Mouse (Mus musculus) neural tube, embryonic 15.5 days (tissue): ENCODE measurements around the gene Tbc1d10c. TPM values are rescaled to one million over a fixed set of nuclear protein-coding genes. Genes with fewer than 3 reads are reported as not detected.
"Not testable (repeated sequence)": the region's sequence is repeated elsewhere in the genome, so short reads cannot be mapped to it uniquely, and the experiment has no call there.

Source experiments
- ATAC-seq: fragments of 200-750 bp; cut with Nextera tagmentation; 2 replicates; pipeline ENCODE4 v1.8.0; 2017; ENCODE audit warnings: mild to moderate bottlenecking, moderate TSS enrichment, moderate library complexity; ENCODE audit not compliant: low FRiP score
- H3K27ac ChIP-seq: fragments of 300-500 bp; sonication (generic); replicated peaks from 2 replicates; pipeline ENCODE4 v1.5.1; 2015; ENCODE audit warnings: mild to moderate bottlenecking, inconsistent platforms
- H3K27me3 ChIP-seq: fragments of 300-500 bp; sonication (generic); replicated peaks from 2 replicates; pipeline ENCODE4 v1.6.1; 2015; ENCODE audit warnings: inconsistent platforms
- H3K36me3 ChIP-seq: fragments of 300-500 bp; sonication (generic); 2 replicates; pipeline ENCODE4 v1.6.1; 2015; ENCODE audit warnings: inconsistent platforms
- H3K4me1 ChIP-seq: fragments of 300-500 bp; sonication (generic); 2 replicates; pipeline ENCODE4 v1.6.1; 2015; ENCODE audit warnings: inconsistent platforms
- H3K4me2 ChIP-seq: fragments of 300-500 bp; sonication (generic); 2 replicates; pipeline ENCODE4 v1.6.1; 2015; ENCODE audit warnings: inconsistent platforms, mild to moderate bottlenecking, moderate library complexity
- H3K4me3 ChIP-seq: fragments of 300-500 bp; sonication (generic); replicated peaks from 2 replicates; pipeline ENCODE4 v1.5.1; 2015; ENCODE audit warnings: mild to moderate bottlenecking, inconsistent platforms
- H3K9ac ChIP-seq: fragments of 300-500 bp; sonication (generic); replicated peaks from 2 replicates; pipeline ENCODE4 v1.6.1; 2015; ENCODE audit warnings: mild to moderate bottlenecking, inconsistent platforms
- H3K9me3 ChIP-seq: fragments of 300-500 bp; sonication (generic); replicated peaks from 2 replicates; pipeline ENCODE4 v1.6.1; 2016; ENCODE audit warnings: inconsistent platforms
- WGBS: fragments of 180-500 bp; shearing (Covaris S2); methylation state at CpG from one replicate; pipeline ENCODE4 v1.1.7; 2015; ENCODE audit warnings: mixed read lengths; 5-methylcytosine and 5-hydroxymethylcytosine counted together
- microRNA-seq: library from miRNA; unstranded; fragments of <30 nt; microRNA quantifications from one replicate; pipeline ENCODE4, GENCODE M21; 2017
- polyA plus RNA-seq: library from polyadenylated mRNA; unstranded; fragments of >200 nt; fragmentation: Nextera tagmentation; extraction: Ambion mirVana; gene quantifications from 2 replicates; pipeline ENCODE4 v1.2.1, GENCODE M21; 2015

Gene Tbc1d10c
- polyA plus RNA-seq, 1 experiment from 2014 or later = 0.74 TPM

GRCm38 (mm10) chr19:4135229-4135962, 55.7 kb downstream of the Tbc1d10c start:
- peaks cover 22% of the 10 kb centered on the region for H3K36me3 ChIP-seq
- H3K9me3 ChIP-seq, H3K27ac ChIP-seq, H3K9ac ChIP-seq, H3K4me2 ChIP-seq, ATAC-seq, H3K27me3 ChIP-seq, H3K4me3 ChIP-seq, H3K4me1 ChIP-seq: not testable (repeated sequence)
- 82% methylated on average over 6 of the region's 6 CpGs for WGBS

- Histone ChIP-seq H3K9ac (no peak overlapping the region), H3K4me3 (no peak overlapping the region), H3K9me3 (no peaks in the 10 kb centered on the region), H3K36me3 (peaks cover 31% of the 10 kb centered on the region), H3K27me3 (no peaks in the 10 kb centered on the region), H3K4me2 (no peak overlapping the region), H3K4me1 (peaks cover 4% of the 10 kb centered on the region), H3K27ac (no peak overlapping the region)
- WGBS = 92% methylated on average over 4 of the region's 4 CpGs
- ATAC-seq = no peak
Observed at GRCm38 (mm10) chr19:4134354-4134753, 56.7 kb downstream of the Tbc1d10c start.

Small RNAs within 50 kb of the gene (microRNA-seq; reads per million reads assigned to microRNA genes)
- not detected for gene Gm26115

Other genes with a start within 250 kb of the Tbc1d10c start
- gene Aldh3b3, start 232.6 kb downstream of the Tbc1d10c start, polyA plus RNA-seq = not detected in 2 replicates
- gene Aldh3b2, start 219.0 kb downstream of the Tbc1d10c start, polyA plus RNA-seq = 0.20 and 1.6 TPM in 2 replicates
- gene Acy3, start 204.7 kb downstream of the Tbc1d10c start, polyA plus RNA-seq = 2.8 and 4.6 TPM in 2 replicates
- gene Tbx10, start 198.5 kb downstream of the Tbc1d10c start, polyA plus RNA-seq = 0.08 TPM in 1 of 2 replicates, not detected in the other
- 26.1 and 26.8 TPM in 2 replicates for gene Nudt8, start 190.7 kb downstream of the Tbc1d10c start, polyA plus RNA-seq
- 4.5 and 5.7 TPM in 2 replicates for gene Gm49405, start 190.7 kb downstream of the Tbc1d10c start, polyA plus RNA-seq
- gene Doc2g, start 188.0 kb downstream of the Tbc1d10c start, polyA plus RNA-seq = 6.0 and 6.7 TPM in 2 replicates
- 262 and 279 TPM in 2 replicates for gene Ndufv1, start 178.5 kb downstream of the Tbc1d10c start, polyA plus RNA-seq
- 552 and 568 TPM in 2 replicates for gene Gstp1, start 153.3 kb downstream of the Tbc1d10c start, polyA plus RNA-seq
- gene Gstp2, start 145.3 kb downstream of the Tbc1d10c start, polyA plus RNA-seq = 1.9 and 7.6 TPM in 2 replicates
- 1.1 TPM in 1 of 2 replicates, not detected in the other for gene Gstp3, start 131.7 kb downstream of the Tbc1d10c start, polyA plus RNA-seq
- gene Cabp2, start 109.7 kb downstream of the Tbc1d10c start, polyA plus RNA-seq = not detected in 2 replicates
- 88.7 and 99.0 TPM in 2 replicates for gene Cdk2ap2, start 94.1 kb downstream of the Tbc1d10c start, polyA plus RNA-seq
- gene Pitpnm1, start 91.3 kb downstream of the Tbc1d10c start, polyA plus RNA-seq = 72.1 and 80.9 TPM in 2 replicates
- gene Aip, start 65.4 kb downstream of the Tbc1d10c start, polyA plus RNA-seq = 105 and 111 TPM in 2 replicates
- not detected in 2 replicates for gene Gpr152, start 51.5 kb downstream of the Tbc1d10c start, polyA plus RNA-seq
- gene Cabp4, start 47.3 kb downstream of the Tbc1d10c start, polyA plus RNA-seq = 0.20 and 0.28 TPM in 2 replicates
- 102 and 141 TPM in 2 replicates for gene Coro1b, start 42.7 kb downstream of the Tbc1d10c start, polyA plus RNA-seq
- 1.0 and 52.3 TPM in 2 replicates for gene Ptprcap, start 37.7 kb downstream of the Tbc1d10c start, polyA plus RNA-seq
- 54.4 and 56.3 TPM in 2 replicates for gene Rps6kb2, start 27.9 kb downstream of the Tbc1d10c start, polyA plus RNA-seq
- 5.9 and 6.4 TPM in 2 replicates for gene Carns1, start 15.8 kb downstream of the Tbc1d10c start, polyA plus RNA-seq
- gene Ppp1ca, start 781 bp upstream of the Tbc1d10c start, polyA plus RNA-seq = 589 and 681 TPM in 2 replicates
- gene Rad9a, start 10.4 kb upstream of the Tbc1d10c start, polyA plus RNA-seq = 24.3 and 27.2 TPM in 2 replicates
- 0.78 and 2.2 TPM in 2 replicates for gene Clcf1, start 23.0 kb upstream of the Tbc1d10c start, polyA plus RNA-seq
- not detected in 2 replicates for gene AC109138.7, start 23.1 kb upstream of the Tbc1d10c start, polyA plus RNA-seq
- 24.7 and 28.0 TPM in 2 replicates for gene Pold4, start 40.6 kb upstream of the Tbc1d10c start, polyA plus RNA-seq
- 19.8 TPM in 2 replicates for gene Ssh3, start 77.9 kb upstream of the Tbc1d10c start, polyA plus RNA-seq
- 63.0 and 75.4 TPM in 2 replicates for gene Ankrd13d, start 91.9 kb upstream of the Tbc1d10c start, polyA plus RNA-seq
- 26.2 and 31.3 TPM in 2 replicates for gene Grk2, start 114.9 kb upstream of the Tbc1d10c start, polyA plus RNA-seq
- gene Kdm2a, start 207.0 kb upstream of the Tbc1d10c start, polyA plus RNA-seq = 28.4 and 38.5 TPM in 2 replicates
- gene Rhod, start 248.1 kb upstream of the Tbc1d10c start, polyA plus RNA-seq = 4.5 and 8.7 TPM in 2 replicates